Mouse (Mus musculus) right cerebral cortex, adult 2 months (tissue): ENCODE data around the gene Mndal.
A peak's percentile ranks its signal among the peaks of the same experiment; 100 is the strongest.
"Not testable (repeated sequence)": the region's sequence is repeated elsewhere in the genome, so short reads cannot be mapped to it uniquely, and the experiment has no call there.

Experiments
- DNase-seq, 2 experiments: peaks; one replicate each; pipeline ENCODE4 v3.0.0; 2021 to 2022; ENCODE audit warnings: low spot score in 2 of 2

Gene Mndal

DNA sequence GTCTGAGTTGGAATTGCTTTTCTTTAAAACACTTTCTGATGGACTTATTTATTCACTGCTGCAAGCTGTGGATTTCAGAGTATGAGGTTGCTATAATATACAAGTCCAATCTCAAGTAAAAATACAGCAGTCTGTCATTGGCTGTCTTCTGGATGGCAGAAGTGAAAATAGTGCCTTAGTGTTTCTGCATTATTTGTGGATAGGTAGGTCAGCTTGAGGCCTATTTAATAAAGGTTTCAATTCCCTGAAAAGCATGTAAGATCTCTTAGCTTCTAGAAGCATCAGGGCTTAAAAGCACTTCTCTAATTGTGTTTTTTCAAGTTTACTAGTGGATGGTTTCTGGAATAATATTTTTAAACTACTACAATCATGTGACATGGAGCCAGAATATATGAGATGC lies 52.5 kb downstream of the Mndal start:
- not testable (repeated sequence) for DNase-seq

DNA sequence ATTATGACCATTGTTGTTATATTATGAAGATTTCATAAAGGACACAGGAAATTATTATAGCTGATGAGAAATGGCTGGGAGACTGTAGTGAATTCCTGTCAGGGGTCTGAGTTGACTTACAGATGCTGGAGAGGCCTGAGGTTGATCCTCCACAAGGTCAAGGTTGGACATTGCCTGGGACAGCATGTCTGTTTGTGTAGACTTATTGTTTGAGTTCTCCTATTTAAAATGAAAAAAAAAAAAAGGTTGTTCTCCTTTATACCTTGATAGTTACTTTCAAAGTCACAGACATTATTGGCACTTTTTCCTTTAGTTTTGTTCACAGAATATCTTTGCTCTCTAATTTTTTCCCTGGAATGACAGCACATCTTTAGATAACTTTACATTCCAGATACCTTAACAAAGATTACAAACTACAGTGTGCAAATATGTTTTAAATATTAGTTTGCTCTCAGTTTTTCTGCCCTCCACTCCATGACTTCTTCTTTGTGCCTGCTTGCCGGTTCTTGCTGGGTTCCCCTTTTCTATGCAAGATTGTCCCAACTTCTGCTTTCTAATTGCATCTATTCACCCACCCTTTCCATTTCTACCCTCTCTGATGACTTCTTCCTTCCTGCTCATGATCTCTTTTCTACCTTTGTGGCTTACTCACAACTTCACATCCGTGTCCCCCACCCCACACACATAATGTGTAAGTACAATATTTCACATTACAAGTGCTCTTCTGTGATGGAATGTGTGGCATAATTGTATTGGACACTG lies 55.1 kb downstream of the Mndal start:
- not testable (repeated sequence) for DNase-seq

DNA sequence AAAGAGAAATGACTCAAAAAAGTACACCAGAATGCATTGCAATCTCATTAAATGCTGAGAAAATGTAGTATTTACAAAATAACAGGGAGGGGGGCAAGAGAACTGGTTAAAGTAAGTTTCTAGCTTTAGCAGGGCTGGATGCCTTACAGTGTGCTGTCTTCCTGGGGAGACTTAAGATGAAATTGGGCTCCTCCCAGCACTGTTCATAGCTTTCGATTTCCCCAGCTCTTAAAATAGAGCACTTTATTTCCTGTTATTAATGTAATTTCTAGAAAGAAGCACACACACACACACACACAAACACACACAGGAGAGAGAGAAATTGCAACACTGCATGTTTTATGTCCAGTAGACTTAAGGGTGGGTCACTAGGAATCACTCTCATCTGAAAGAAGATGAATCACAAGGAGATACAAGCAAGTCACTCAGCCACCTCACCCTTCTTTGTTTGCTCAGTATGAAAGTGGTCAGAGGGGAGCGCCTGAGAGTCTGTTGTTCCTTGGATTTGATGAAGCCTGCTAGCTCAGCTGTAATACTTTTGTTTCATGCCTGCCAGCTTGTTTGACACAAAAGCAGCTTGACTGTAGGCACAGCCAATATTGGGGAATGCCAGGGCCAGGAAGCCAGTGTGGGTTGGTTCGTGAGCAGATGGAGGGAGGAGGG lies 62.2 kb downstream of the Mndal start:
- DNase-seq: not testable (repeated sequence)

DNA sequence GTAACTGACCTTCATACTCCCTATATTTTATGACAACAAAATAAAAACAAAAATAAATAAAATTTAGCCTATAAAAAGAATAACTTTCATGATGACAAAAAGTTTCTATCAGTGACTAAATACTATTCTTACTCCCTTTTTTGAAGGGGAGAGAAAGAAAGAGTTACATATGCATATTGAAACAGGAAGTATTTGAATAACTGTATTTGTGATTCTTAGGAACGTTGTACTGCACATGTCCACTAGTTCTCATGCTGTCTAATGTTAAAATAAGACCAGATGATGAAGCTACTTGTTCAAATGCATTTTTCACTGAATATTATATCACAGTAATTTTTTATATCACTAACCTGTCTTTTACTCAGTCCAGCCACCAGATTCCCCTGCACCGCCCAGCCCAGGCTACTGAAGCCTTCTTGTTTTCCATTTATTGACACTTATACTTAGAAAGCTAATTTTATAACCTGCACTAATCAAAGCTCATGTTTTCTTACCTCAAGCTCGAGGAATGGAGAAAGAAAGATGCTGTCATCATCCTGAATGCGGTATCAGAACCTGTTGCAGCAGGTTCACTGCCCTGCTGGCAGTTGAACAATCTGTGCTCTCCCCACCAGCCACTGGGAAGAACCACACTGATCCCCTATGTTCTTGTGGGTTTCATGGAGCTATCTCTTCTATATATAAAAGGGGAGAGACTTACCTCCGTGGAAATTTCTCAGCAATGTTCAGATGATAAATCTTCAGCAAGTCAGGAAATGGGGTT lies 62.9 kb downstream of the Mndal start:
- DNase-seq: not testable (repeated sequence)

DNA sequence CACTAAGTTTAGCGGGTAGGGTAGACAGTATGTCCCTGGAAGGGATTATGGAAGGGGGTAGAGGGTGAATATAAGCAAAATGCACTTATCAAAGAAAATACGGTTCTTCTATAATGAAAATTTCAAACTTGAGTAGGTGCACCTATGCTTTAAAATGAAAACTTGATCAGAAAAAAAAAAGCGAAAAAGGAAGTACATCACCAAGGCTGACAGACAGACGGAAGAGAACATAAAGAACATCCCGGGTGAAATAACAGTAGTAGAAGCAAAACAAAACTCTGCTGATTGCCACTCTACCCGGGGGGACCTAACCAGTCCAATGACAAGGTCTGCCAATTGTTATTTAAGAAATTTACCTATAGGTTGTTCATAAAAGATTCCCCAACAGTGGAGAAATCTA lies 64.0 kb downstream of the Mndal start:
- DNase-seq: not testable (repeated sequence)

DNA sequence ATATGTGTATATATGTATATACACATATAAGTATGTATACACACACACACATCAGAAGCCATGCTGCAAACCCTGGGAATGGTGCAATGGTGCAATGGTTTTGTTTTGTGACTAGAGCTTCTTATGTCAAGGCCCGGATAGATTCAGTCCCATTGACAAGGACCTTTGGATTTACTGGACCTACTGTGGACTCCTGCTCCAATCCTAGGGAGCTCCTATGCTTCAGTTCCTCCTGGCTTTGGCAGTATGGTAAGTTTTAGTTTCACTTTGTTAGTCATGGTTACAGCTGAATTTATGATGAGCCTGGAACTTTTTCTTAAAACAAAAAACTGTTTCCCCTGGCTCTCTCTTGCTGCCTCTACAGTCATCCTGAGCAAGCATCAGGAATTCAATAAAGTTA lies 65.2 kb downstream of the Mndal start:
- not testable (repeated sequence) for DNase-seq

DNA sequence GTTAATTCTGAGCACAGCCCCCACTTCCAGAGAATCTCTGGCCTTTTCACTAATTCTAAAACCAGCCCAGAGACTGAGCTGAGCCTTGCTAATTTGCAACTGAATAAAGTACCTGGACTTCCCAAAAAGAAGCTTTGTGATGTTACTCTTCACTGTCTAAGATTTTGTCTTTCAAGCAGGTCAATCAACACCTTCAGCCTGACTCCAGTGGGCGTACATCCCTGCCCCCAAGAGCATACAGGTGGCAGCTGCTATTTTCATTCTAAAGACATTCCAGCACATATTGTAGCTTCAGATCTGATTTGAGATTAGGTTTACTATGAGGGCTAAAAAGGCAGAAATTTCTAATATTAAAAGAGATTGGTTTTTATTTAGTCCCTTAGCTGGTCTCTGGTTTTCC lies 73.7 kb downstream of the Mndal start:
- DNase-seq: not testable (repeated sequence)

DNA sequence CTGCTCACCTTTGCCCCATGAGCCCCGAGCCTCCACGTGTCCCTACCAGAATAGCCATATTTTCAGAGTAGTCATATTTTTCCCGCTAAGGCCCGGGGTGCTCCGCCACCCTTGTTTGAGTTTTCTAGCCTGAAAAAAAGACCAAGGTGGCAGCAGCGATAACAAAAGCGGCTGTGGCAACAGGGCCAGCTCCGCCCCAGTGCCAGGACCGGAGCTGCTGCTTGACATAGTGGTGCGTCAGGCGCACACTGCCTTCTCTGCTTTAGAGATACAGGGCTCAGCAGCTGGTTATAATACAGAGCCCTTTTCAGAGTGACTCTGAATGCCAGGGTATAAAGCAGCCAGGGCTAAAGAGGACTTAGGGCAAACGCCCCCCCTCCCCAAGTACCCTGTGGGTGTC lies 75.8 kb downstream of the Mndal start:
- no peak for DNase-seq

DNA sequence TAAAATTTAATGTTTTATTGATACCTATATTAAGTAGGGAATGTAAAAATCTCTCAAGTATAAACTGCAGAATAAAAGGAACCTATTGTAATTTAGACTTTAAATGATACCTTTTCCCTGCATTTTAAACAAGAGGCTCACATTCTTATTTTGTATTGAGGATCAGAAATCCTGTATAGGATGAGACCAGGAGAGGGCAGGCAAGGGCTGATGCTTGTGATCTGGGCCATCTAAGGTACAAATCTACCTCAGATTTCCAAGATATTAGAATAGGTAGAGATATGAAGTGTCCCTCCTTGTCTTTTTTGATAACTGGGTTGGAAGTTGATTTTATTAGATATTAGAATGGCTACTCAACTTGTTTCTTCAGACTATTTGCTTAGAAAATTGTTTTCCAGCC lies 88.6 kb downstream of the Mndal start:
- peak; percentile 13 to 36 for DNase-seq

DNA sequence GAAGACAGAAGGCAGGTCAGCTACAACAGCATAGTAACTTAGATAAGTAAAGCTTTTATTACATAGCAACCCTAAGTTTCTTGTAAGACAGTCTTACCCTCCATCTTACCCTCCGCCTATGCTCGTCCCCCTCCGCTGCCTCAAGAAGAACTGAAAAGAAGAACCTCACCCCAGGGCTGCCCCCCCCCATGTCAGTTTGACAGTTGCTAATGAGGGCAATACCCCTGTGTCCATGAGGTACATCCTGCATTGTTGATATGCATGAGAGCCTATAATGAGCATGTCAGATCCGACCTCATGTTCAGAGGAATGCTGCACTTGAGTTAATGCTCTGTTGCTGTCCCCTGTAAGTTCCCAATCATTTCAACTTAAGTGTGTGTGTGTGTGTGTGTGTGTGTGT lies 89.4 kb downstream of the Mndal start:
- not testable (repeated sequence) for DNase-seq

DNA sequence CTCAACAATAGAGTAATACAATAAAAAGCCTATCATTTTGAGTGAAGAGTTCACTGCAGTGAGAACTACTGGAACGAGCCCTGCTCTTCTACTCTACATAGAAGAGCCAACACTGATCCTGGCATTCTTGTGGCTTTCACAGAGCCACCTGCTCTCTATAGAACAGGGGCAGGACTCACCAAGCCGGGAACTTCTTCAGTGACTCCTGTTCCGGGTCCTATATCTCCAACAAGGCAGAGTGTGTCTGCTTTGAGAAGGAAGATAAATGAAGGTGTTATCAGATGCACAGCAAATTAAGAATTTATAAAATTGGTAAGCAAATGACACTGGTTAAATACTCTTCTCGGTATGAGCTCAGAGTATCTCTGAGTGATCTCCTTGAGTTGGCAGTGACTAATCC lies 96.1 kb downstream of the Mndal start:
- not testable (repeated sequence) for DNase-seq

DNA sequence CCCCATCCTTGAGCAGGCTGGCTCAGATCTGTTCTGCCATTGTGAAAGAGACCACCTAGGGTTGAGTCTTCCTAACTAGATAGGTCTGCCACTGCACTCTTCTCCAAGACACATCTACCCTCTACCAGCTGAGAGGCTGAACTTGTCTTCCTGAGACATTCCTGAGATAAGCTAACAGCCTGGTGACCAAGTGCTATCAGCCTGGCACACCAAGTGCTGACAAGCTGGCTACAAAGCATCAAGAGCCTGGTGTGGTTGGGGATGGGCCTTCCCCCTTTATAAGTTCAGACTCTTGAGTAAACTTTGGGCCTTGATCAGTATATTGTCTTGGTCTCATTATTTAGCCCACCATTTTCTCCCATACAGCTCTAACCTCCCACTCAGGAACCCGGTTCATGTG lies 97.5 kb downstream of the Mndal start:
- DNase-seq: no peak

DNA sequence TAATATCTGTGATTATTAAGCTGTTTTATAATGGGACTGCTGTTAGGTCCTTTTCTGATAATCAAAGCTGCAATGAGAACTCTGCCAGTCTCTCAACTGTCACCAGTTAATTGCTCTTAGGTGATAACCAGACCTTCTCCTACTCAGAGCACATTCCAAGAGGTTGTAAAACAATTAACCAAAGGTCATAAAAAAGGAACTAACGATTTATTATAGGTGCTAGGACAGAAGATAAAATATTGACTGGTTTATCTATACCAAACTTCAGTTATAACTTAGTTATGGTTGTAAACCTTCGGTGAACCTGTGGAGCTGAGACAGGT lies 120.8 kb downstream of the Mndal start:
- not testable (repeated sequence) for DNase-seq

DNA sequence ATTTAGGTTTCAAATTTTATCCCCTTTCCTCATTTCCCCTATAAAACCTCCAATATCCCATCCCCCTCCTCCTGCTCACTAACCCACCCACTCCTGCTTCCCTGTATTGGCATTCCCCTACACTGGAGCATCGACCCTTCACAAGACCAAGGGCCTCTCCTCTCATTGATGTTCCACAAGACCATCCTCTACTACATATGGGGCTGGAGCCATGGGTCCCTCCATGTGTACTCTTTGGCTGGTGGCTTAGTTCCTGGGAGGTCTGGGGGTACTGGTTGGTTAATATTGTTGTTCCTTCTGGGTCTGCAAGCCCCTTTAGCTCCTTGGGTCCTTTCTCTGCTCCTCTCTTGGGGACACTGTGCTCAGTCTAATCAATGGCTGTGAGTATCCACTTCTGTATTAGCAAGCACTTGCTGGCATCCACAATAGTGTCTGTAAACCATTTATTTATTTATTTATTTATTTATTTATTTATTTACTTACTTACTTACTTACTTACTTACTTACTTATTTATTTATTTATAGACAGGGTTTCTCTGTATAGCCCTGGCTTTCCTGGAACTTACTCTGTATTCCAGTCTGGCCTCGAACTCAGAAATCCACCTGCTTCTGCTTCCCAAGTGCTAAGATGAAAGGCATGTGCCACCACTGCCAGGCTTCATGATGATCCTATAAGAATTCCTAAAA lies 121.4 kb downstream of the Mndal start:
- DNase-seq: not testable (repeated sequence)

DNA sequence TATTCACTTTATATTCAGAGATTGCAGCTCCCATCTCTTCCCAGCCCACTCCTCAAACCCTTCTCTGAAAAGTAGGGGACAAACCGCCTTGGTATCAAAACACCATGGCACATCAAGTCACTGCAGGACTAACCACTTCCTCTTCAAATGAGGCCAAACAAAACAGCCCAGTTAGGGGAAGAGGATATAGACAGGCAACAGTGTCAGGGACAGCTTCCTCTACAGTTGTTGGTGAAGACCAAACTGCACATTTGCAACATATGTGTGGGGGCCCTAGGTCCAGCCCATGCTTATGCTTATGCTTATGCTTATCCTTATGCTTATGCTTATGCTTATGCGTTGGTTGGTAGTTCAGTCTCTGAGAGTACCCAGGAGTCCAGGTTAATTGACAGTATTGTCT lies 133.0 kb downstream of the Mndal start:
- DNase-seq: not testable (repeated sequence)

DNA sequence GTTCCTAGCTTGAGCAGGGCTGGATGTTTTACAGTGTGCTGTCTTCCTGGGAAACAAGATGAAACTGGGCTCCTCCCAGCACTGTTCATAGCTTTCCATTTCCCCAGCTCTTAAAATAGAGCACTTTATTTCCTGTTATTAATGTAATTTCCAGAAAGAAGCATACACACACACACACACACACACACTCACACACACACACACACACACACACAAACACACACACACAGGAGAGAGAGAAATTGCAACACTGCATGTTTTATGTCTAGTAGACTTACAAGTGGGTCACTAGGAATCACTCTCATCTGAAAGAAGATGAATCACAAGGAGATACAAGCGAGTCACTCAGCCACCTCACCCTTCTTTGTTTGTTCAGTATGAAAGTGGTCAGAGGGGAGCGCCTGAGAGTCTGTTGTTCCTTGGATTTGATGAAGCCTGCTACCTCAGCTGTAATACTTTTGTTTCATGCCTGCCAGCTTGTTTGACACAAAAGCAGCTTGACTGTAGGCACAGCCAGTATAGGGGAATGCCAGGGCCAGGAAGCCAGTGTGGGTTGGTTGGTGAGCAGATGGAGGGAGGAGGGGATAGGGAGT lies 139.5 kb downstream of the Mndal start:
- not testable (repeated sequence) for DNase-seq

DNA sequence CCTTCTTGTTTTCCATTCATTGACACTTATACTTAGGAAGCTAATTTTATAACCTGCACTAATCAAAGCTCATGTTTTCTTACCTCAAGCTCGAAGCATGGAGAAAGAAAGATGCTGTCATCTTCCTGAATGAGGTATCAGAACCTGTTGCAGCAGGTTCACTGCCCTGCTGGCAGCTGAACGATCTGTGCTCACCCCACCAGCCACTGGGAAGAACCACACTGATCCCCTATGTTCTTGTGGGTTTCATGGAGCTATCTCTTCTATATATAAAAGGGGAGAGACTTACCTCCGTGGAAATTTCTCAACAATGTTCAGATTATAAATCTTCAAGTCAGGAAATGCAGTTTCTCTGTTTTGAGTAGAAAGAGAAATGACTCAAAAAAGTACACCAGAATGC lies 140.1 kb downstream of the Mndal start:
- not testable (repeated sequence) for DNase-seq

DNA sequence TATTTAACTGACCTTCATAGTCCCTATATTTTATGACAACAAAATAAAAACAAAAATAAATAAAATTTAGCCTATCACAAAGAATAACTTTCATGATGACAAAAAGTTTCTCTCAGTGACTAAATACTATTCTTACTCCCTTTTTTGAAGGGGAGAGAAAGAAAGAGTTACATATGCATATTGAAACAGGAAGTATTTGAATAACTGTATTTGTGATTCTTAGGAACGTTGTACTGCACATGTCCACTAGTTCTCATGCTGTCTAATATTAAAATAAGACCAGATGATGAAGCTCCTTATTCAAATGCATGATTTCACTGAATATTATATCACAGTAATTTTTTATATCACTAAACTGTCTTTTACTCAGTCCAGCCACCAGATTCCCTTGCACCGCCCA lies 140.5 kb downstream of the Mndal start:
- not testable (repeated sequence) for DNase-seq
